Mouse (Mus musculus) urinary bladder, postnatal 25 days (tissue): ENCODE data around the gene Dact2.

Experiments
- DNase-seq: peaks from one replicate; pipeline ENCODE4 v3.0.0; 2022; ENCODE audit warnings: low spot score

Dact2 gene

DNA sequence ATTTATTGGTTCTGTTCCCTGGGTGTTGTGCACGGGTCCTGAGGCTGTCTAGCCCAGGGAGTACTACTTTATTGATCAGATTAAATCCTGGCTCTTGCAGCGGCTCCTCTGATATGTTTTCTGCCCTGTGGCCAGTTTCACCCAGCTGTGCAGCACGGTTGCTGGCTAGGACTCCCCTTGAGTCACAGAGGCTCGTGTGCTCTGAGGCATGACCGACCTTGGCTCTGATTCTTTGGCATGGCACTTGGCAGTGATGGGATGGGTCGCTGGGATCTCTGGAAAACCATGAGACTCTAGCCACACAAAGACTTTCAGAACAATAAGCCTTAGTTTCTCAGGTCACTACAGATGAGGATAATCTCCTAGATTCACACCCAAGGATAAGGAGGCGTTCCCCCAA is 8.7 kb upstream of the Dact2 start:
- no peak for DNase-seq

DNA sequence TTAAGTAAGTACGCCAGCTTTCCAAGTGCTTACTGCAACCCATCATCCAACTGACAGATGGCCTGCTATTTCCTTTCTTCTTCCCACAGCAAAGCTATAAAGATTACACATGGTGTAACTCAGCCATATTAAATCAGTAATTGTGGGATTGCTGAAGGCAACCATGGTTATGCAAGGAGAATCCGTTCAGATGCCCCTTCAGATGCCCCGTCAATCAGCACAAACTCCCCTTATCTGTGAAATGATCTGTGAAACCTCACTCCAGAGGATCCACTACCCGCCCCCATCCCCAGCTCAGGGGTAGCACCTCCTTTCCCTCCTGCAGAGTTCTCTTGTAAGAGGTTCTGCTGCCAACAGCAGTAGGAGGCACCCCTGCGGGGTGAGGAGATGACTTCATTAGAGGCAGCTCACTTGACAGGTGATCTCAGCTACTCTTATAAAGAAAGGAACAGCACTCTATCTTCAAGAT is 3.0 kb upstream of the Dact2 start:
- no peak for DNase-seq

DNA sequence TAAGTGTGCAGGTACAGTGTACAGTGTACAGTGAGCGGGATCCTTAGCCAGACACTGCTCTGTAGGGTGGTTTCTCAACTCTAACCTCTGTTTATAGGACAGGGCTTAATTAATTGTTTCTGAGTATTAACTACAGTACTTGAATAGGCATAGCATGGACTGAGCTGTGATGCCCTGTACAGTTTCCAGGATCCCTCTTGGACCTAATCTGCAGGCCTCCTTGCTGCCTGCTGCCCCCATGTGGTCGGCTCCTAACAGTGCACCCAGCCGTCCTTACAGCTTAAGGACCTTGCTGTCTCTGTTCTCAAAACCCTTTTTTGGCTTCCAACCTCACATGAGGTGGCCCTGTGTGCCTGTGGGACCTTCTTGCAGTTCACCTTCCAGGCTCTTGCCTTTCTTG is 2.0 kb upstream of the Dact2 start:
- DNase-seq = peak; percentile 78

DNA sequence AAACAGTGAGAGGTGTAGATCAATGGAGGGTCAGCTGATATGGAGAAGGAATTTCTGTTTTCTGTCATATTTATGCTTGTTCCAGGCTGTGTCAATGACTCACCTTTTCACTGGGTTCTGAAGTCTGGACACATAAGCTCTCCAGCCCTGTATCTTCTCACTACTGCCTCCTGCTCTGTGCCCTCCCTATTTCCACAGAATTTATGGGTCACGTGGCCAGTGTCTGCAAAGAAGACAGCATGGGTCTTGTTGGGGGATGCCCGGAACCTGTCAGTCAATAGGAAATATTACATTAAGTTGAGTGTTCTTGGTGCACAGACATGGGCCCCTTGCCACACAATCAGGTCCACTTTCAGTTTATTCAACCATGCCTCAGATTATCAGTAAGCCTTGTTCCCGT is 1.1 kb upstream of the Dact2 start:
- no peak for DNase-seq

DNA sequence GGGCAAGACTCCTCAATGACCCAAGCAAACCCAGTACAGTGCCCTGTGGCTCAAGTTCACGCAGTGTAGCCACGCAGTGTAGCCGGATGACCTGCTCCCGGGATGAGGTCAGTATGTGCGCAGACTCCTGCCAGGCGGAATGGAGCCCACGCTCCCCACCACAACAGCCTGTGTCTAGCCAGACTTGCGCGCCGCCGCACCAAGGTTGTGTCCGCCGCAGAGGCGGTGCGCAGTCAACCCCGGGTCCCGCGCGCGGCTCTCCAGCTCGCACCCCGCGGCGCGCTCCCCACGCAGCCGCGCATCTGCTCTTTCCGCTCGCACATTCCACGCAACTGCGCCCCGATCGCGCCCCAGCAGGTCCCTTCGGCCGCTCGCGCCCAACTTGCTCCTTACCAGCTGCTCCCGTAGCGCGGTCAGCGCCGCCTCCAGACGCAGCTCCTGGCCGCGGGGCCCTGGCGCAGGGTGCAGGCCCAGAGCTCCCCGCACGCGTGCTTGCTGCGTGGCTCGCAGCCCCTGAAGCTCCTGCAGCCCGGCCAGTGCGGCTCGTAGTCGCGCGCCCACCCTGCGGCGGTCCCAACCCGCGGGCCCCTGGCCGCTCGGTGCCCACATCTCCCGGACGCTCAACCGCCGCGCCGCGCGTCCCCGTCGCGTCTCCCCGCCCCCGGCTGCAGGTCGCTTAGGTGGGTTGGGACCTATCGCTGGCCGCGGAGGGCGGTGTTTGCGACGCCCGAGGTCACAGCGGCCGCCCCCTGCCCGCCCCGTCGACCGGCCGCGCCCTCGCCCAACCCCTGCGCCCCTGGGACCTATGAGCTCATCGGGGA is 773 bp downstream of the Dact2 start:
- peak; percentile 24 for DNase-seq

DNA sequence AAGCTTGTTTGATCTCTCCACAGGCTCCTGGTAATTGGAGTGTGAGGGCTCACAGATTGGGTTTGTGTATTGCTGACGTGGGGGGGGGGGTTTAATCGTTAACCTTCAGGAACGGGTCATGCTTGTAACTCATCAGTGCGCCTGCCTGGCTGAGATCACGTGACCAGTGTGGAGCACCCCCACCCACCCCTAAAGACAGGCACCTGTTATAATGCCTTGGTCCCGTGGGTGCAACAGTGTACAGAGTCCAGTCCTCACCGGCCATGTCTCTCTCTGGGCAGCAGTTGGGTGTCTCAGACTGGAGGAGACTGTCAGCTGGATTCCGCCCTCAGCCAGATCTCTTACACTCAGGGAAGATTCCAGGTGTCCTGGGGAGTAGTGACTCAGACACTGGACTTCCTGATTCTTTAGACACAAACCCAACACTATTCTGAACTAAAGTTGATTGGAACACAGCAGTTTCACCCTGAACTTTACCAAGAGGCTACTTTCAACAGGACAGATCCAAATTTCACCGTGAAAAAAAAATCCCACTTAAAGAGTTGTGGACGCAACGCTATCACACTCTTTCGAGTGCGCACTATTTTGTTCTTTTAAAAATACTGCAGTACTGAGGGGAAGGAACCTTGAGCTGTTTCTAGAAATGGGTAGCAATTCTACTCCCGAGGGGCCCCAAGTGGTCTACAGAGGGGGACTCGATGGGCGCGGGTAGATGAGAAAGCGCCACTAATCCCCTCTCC is 1.6 kb downstream of the Dact2 start:
- no peak for DNase-seq

DNA sequence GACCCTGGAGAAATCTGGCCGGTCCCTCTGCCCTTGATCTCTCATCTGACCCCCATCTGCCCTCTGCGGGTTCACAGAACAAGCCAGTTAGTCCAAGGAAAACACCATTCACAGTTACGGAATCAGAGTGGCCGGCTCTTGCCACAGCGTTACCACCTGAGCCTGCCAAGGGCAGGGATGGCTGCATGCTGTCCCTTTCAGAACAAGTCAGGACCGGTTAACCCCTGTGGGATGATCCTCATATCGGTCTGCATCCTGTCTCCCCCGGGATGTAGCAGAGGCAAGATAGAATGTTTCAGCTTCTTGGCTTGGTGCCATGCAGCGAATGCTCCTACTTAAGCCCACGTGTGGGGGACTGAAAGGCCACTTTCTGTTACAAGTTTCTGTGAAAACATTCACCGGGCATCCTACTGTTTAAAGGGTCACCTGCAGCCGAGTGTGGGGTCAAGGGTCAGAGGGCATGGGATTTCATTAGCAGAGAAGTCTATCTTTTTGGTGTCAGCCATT is 2.8 kb downstream of the Dact2 start:
- DNase-seq = no peak

DNA sequence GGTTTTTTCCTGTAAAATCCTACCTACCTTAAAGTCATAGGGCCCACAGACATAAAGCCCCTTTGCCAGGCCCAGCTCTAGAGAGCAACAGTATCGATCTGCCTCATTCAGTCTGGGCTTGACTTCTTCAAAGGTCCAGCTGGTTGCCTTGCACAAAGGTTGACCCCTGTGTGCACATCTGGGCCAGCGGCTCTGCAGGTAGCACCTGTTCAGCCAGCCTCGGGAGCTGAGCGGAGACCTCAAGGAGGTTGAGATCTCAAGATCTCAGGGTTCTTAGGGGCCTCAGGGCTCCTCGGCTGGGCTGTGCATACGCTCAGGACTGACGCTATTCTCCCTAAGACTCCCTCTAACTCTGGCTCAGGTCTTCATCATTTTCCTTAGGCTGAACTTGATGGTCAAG is 3.9 kb downstream of the Dact2 start:
- DNase-seq = no peak

DNA sequence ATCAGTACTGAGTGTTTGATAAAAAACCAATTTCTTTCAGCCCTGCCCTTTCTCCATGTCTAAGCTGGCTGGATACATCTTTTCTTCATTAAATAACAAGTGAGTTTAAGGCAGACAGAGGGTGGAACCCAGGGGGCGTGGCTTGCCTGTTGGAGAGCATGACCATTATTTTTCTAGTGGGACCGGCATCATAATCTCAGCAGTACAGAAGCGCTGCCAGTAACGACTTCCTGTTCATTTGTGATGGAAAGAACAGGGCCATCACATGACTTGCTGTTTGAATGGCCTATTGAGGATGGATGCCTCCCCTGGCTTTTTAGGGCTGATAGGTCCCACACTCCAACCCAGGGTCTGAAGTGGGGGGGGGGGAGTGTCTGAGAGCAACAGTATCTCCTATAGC is 4.5 kb downstream of the Dact2 start:
- no peak for DNase-seq

DNA sequence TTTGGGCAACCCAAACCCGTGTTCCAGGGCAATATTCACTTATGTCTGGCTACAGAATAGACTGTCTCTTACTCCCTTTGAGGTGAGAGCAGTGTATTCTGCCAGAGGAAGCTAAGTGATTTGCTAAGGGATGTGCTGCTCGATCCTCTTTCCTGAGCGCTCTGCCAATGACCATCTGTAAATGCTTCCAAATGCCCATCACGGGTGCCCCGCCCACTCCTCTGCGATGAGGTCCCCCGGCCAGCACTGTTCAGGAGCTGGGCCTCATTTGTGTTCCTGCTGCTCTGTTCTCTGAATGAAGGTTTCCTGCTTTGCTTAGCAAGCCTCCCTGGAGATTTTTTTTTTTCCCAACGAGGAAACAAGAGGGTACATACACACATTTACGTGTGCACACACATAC is 11.2 kb downstream of the Dact2 start:
- DNase-seq = no peak

DNA sequence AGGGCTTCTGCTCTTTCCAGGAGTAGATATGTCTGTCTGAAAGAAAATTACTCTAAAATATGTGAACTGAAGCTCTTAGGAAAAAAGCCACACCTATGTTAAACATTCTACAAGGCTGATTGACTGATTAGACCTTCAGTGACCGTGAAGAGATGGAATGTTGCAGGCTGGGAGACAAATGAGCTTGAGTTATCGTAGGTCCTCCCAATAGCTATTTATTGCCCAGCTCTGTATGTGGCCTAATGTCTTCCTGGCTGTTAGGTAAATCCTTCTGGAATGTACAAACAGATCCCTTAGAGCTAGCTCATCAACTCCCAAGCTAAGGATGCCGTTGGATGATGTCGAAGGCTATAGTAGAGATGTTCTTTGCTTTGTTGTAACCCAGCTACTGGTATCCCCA is 11.7 kb downstream of the Dact2 start:
- no peak for DNase-seq

DNA sequence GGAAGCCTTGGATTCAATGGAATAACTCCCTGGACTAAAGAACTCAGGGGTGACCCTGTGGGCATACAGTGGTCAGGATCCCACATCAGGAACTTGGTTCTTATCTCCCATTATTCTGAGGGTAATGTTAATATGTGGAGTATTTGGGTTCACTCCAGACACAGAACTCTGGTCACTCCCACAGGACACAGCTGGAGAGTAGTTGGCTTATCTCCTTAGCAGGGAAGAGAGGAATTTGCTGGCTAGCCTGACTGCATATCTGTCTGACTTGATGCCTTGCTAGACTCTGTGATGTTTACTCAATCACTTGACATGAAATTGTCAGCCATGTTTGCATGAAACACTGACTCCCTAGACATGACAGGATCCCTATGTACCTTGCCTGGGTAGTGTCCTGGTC is 15.6 kb downstream of the Dact2 start:
- DNase-seq = no peak

DNA sequence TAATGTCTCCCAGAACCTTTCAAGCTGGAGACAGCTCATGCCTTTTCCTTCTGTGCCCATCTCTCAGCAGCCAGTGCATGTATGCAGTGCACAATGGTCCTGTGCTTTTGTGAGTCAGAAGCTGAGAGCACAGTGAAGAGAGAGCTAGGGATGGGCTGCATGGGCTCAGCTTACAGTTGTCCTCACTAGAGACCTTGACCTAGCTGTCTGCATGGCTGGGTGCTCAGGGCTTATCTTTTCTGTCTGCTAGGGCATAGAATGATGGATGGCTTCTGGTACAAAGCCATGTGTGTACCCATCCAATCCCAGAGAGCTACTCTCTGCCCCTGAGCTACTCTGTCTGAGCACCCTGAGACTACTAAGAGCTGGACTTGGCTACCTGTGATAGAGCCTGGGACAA is 17.0 kb downstream of the Dact2 start:
- no peak for DNase-seq

DNA sequence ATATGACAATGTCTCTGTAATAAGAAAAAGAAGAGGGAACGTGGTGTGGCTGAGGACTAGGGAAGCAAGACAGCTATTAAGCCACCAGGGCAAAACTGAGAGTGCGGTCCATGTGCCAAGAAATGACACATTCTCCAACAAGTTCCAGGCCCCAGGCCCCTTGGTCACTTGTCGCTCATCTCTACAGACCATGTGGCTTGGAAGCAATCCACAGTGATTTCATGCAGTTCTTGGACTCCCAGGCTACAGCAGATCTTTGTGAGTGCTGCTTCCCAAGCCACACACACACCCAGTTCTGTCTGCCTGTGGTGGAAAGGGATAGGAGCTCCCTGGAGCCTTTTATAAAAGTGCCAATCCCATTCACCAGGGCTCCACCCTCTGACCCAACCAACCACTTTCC is 17.9 kb downstream of the Dact2 start:
- no peak for DNase-seq

DNA sequence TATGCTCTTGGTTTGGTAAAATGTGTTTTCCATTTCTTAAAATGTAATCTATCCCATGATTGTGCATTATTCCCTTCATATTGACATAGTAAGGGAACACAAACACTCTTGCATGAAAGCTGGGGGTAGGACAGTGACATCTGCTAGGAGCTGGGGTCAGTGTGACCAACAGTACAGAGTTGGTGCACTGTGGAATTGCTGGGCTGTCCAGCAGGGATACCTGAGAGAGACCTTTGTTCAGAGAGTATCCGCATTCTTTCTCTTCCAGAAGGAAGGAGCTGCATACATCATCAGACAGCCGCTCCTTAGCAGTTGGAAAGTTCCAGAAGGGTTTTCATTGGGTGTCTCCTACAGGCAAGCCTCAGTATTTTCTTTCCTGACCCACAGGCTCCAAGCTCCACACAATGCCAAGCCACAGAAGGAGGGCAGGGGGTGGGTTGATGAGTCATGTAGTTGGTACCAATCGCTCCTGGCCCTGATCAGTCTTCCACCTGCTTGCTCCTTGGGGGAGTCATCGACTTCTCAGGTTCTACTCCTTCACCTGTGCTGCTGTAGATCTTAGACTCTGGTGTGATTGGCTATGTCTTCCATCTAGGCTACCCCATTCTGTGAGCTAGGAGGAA is 19.8 kb downstream of the Dact2 start:
- no peak for DNase-seq

DNA sequence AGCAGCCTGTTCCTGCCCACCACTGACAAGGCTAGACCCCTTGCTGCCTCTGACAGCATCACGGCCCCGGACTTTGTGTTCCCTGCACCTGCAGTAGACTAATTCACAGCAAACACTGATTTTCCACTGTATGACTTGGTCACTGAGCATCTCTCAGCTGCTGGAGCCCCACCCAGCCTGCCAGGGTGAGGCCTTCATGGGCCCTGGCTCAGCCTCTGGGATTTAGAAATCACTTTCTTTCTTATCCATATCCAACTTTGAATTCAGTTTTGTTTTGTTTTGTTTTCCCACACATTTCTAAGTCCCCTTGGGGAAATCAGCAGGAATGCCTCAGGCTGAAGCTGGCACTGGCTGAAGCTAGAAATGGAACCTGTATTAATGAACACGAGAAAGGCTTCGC is 20.4 kb downstream of the Dact2 start:
- DNase-seq = no peak

DNA sequence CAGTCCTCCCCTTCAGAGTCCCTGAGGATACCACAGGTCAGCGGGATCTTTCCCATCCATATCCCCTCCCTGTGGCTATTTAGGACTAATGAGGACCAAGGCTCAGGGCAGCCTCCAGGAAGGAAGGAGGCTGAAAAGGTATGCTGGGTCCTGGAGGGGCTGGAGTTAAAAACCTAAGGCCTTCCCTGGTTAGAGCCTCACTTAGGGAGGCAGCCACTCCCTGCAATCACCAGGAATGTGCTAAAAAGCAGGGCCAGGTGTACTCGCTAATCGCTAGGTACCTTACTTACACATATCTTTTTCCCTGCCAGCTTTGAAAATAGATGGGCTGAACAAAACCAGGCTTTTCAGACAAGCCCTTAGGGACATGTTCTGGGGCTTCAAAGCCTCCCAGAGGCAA is 21.2 kb downstream of the Dact2 start:
- no peak for DNase-seq

DNA sequence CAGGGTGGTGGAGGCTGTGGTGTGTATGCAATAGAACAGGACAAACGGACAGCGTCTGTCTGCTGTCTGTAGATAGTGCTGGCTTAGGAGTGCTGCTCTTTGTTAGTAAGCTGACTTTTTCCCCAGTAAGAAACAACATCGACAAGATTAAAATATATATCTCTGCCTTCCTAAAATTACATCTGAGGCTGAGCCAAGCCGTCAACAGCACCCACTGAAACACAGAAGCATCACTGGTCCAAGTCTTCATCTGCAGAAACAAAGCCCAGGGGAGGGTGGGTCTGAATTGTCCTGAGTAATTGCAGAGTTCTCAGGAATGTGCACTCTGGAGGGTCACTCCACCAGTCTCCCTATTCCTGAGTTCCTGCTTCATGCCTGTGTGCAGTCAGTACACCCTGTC is 25.2 kb downstream of the Dact2 start:
- no peak for DNase-seq

DNA sequence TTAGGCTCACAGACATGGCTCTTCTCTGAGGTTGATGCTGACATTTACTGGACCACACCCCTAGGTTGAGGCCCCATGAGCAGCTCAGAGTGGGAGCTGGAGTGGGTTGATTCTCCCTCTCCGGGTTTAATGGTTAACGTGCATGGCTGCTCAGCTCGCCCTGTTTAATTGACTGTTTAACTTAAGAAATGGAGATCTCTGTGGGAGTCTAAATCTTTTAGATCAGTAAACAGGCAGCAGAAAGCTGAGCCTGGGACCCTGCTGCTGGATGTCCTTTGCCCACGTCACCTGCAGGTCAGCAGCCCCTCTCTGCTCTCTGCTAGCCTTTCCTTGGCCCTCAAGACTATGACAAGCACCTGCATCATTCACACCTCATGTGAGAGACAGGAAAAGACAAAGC is 25.6 kb downstream of the Dact2 start:
- DNase-seq = no peak

DNA sequence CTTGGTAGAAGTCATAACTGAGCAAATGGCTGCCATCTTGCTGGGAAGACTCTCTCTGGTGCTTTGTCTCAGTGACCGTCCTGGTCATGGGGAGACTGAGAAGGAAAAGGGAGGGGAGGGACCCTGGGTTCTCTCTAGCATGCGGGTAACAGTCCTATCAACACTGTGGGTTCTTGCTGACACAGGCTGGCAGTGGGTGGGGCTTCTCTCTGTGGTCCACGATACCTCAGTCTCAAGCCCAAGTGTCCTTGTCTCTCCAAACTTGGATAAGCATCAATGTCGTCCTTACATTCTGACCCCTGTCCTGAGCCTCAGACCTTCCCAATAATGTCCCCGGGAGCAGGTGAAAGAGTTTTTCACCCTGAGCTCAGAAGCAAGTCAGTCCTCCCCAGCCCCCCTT is 26.1 kb downstream of the Dact2 start:
- DNase-seq = no peak

DNA sequence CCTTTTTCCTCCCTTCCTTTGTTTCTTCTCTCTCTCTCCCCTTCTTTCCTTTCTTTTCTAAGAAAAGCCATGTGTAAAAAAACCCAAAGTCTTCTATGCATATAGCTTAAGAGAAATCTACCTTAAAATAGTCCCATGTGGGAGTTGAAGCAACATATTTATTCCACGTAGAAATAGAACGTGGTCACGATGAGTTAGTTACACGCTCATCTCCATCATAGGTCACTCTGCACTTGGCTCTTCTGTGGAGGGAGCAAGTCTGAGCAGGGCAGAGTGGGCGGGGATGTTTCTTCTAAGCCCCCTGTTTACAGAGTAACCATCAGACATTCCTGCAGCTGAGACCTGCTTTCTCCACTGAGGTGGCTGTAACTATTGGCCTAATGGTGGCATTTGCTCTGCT is 27.1 kb downstream of the Dact2 start:
- no peak for DNase-seq

DNA sequence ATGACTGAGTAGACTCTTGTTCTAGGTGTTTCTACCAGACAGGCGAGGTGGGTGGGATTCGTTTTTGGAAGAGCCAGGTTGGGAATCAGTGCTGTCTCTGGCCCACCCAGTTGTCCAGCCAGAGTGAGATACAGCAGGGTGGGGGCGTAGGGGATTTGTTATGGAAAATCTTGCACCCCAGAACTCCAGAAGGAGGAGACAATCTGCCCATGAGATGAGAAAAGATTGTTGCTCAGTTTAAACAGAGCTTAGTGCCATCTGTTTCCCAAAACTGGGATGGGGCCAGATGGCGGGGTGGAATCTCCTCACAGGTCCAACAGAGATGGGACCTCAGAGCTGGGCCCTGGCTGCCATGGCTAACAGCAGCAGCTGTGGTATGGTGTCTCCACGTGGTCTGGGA is 28.4 kb downstream of the Dact2 start:
- DNase-seq = no peak

DNA sequence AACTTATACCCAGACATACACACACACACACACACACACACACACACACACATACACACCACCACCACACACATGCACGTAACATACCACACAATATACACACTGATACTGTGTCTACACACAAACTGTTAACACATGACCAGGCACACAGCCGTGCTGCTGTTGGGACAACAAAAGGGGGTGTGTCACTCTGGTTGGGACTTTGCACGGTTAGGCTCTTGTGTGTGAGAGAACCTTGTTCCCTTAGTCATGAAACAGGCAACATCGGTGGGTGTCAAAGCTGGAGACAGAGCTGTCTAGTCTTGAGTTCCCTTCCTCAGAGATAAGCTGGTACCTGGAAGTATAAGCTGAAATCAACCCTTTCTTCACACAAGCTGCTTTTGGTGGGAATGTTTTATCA is 29.1 kb downstream of the Dact2 start:
- no peak for DNase-seq
